Comparison of ENCODE assay signal across 18 mouse cellular contexts in the genomic region with DNA sequence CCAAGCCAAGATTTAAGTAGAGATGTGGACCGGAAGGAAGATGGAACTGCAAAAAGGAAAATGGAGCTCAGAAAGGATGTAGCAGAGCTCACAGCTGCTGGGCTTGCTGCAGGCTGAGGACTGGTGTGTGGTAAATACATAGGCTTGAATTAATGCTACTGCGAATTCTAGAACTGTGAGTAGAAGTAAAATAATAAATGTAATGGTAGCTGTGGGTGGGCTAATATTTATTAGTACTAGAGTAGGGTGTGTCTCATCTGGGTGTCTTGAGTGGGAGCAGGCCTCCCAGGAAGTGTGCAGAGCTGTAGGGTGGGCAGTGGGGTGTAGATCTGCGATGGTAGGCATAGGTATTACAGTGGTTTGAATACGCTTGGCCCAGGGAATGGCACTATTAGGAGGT. TPM values are rescaled to one million over a fixed set of nuclear protein-coding genes. Genes with fewer than 3 reads are reported as not detected.
"Had no signal": no experiment of that assay in that cellular context is flagged by ENCODE, and none has a peak within 500 bp of the region (broad histone marks: within the 10 kb centered on the region; RNA-seq: fewer than 3 reads in every experiment).

No protein-coding gene starts in this region.

- H3K27ac ChIP-seq: kidney, postnatal 0 days; layer of hippocampus, adult 2 months; limb, embryonic 12.5 days; liver, embryonic 13.5 days; lung, embryonic 15.5 days; midbrain, embryonic 10.5 days; neural tube, embryonic 13.5 days had no signal

- H3K4me1 ChIP-seq: limb, embryonic 12.5 days; liver, embryonic 13.5 days; lung, embryonic 15.5 days; midbrain, embryonic 10.5 days; neural tube, embryonic 13.5 days had no signal

- H3K4me2 ChIP-seq: limb, embryonic 12.5 days; liver, embryonic 13.5 days; lung, embryonic 15.5 days; neural tube, embryonic 13.5 days had no signal

- ATAC-seq: liver, postnatal 0 days had no signal

- H3K36me3 ChIP-seq: liver, embryonic 13.5 days; midbrain, embryonic 10.5 days had no signal

- H3K27me3 ChIP-seq: limb, embryonic 12.5 days; liver, embryonic 13.5 days; lung, embryonic 15.5 days; neural tube, embryonic 13.5 days had no signal

- H3K9ac ChIP-seq: limb, embryonic 12.5 days; liver, embryonic 13.5 days; liver, postnatal 0 days; lung, embryonic 15.5 days; neural tube, embryonic 13.5 days had no signal

- H3K4me3 ChIP-seq: layer of hippocampus, adult 2 months; limb, embryonic 12.5 days; liver, embryonic 13.5 days; lung, embryonic 15.5 days; midbrain, embryonic 10.5 days; neural tube, embryonic 13.5 days had no signal

- DNase-seq: kidney, adult 9 months; kidney, postnatal 4 days; liver; liver, embryonic 13.5 days; liver, postnatal 0 days; midbrain, embryonic 14.5 days; right cerebral cortex, adult 18-20 months; right cerebral cortex, postnatal 25 days; thymus, postnatal 4 days had no signal

- H3K9me3 ChIP-seq: limb, embryonic 12.5 days; liver, embryonic 13.5 days; lung, embryonic 15.5 days; midbrain, embryonic 10.5 days; neural tube, embryonic 13.5 days had no signal

RNA-seq across cellular contexts. Expression of gene Them5, which starts 7.5 kb away (rescaled TPM):
- total RNA-seq: layer of hippocampus, adult 2 months; layer of hippocampus, postnatal 10 days; left cerebral cortex, postnatal 36 days had no signal
- polyA plus RNA-seq: liver, embryonic 13.5 days; liver, postnatal 0 days; midbrain, embryonic 10.5 days; midbrain, embryonic 14.5 days; neural tube, embryonic 13.5 days; small intestine, adult 2 months had no signal

RNA-seq across cellular contexts. Expression of gene C2cd4d, which starts 27.8 kb away (rescaled TPM):
- polyA plus RNA-seq: liver, embryonic 13.5 days had no signal
